Mouse (Mus musculus) stomach, postnatal 0 days (tissue): ENCODE data around the gene Mrps15. TPM values are rescaled to one million over a fixed set of nuclear protein-coding genes. Genes with fewer than 3 reads are reported as not detected.
"Not testable (repeated sequence)": the region's sequence is repeated elsewhere in the genome, so short reads cannot be mapped to it uniquely, and the experiment has no call there.

Experiments
- ATAC-seq: fragments of 200-750 bp; cut with Nextera tagmentation; 2 replicates; pipeline ENCODE4 v1.8.0; 2017; ENCODE audit not compliant: low FRiP score, low TSS enrichment
- DNase-seq: peaks from one replicate; pipeline ENCODE4 v3.0.0-alpha.2; 2016; ENCODE audit warnings: low spot score
- H3K27ac ChIP-seq: fragments of 300-500 bp; sonication (generic); replicated peaks from 2 replicates; pipeline ENCODE4 v1.5.1; 2014; ENCODE audit warnings: mild to moderate bottlenecking, control low read depth
- H3K27me3 ChIP-seq: fragments of 300-500 bp; sonication (generic); 2 replicates; pipeline ENCODE4 v1.6.1; 2014; ENCODE audit warnings: low read length; ENCODE audit not compliant: control insufficient read depth, insufficient read depth
- H3K36me3 ChIP-seq: fragments of 300-500 bp; sonication (generic); 2 replicates; pipeline ENCODE4 v1.6.1; 2014; ENCODE audit warnings: low read length, mixed read lengths; ENCODE audit not compliant: control insufficient read depth, insufficient read depth
- H3K4me1 ChIP-seq: fragments of 300-500 bp; sonication (generic); replicated peaks from 2 replicates; pipeline ENCODE4 v1.6.1; 2014; ENCODE audit warnings: antibody characterized with exemption; ENCODE audit not compliant: control insufficient read depth, insufficient read depth
- H3K4me2 ChIP-seq: fragments of 300-500 bp; sonication (generic); replicated peaks from 2 replicates; pipeline ENCODE4 v1.6.1; 2014; ENCODE audit warnings: low read depth, mild to moderate bottlenecking, control low read depth, moderate library complexity
- H3K4me3 ChIP-seq: fragments of 300-500 bp; sonication (generic); 2 replicates; pipeline ENCODE4 v1.5.1; 2014; ENCODE audit warnings: low read depth, low read length, control low read depth
- H3K9ac ChIP-seq: fragments of 300-500 bp; sonication (generic); 2 replicates; pipeline ENCODE4 v1.6.1; 2014; ENCODE audit warnings: mild to moderate bottlenecking, low read length, control low read depth, mixed read lengths
- H3K9me3 ChIP-seq: fragments of 300-500 bp; sonication (generic); 2 replicates; pipeline ENCODE4 v1.6.1; 2016; ENCODE audit warnings: low read length; ENCODE audit not compliant: control insufficient read depth
- CTCF ChIP-seq: IDR thresholded peaks from 2 replicates; pipeline ENCODE4 v1.5.1; 2016; ENCODE audit warnings: antibody characterized with exemption, low read depth, mild to moderate bottlenecking, moderate library complexity
- EP300 ChIP-seq: optimal IDR thresholded peaks from 2 replicates; pipeline ENCODE3; 2016; ENCODE audit warnings: antibody characterized with exemption
- WGBS: fragments of 180-500 bp; shearing (Covaris S2); extraction: QIAGEN DNeasy Blood & Tissue Kit; methylation state at CpG from one replicate; pipeline ENCODE4 v1.1.7; 2014; 5-methylcytosine and 5-hydroxymethylcytosine counted together
- polyA plus RNA-seq: library from polyadenylated mRNA; unstranded; fragments of >200 nt; fragmentation: Nextera tagmentation; extraction: Ambion mirVana; gene quantifications from 2 replicates; pipeline ENCODE4 v1.2.1, GENCODE M21; 2015

Mrps15 gene
- polyA plus RNA-seq, 1 experiment from 2014 or later: 90.0 TPM

DNA sequence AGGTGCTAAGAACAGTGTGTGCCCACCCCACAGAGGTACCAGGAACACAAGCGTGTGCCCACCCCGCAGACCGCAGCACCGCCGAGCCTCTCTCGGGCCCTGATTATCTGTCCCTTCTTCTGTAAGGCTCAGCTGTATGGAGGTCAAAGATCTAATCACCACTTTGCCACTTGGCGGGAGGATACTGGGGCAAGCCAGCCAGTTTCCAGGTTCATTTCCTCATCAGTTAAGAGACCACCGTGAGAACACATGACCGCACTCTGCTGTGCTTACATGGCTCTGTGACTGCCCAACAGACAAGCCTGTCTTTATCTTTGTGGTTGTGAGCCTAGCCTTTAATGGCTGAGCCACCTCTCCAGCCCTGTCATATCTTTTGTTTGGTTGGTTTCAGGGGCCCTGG, 36.3 kb downstream of the Mrps15 start:
- Histone ChIP-seq H3K27me3 (no peaks in the 10 kb centered on the region), H3K9me3 (no peaks in the 10 kb centered on the region), H3K27ac (no peak overlapping the region), H3K9ac (no peak overlapping the region), H3K4me3 (no peak overlapping the region), H3K4me2 (no peak overlapping the region), H3K4me1 (no peaks in the 10 kb centered on the region), H3K36me3 (0 out of 2 replicates have a peak, but pooled peaks cover 2% of the 10 kb centered on the region)
- ATAC-seq: peak; percentile 41; the same call in 1 of the 2 replicates
- no peak for TF ChIP-seq EP300
- no peak for DNase-seq
- WGBS: 84% methylated on average over 9 of the region's 9 CpGs

GRCm38 (mm10) chr4:126084382-126084781, 37.7 kb downstream of the Mrps15 start:
- 0 out of 2 replicates have a peak, but pooled peaks cover 2% of the 10 kb centered on the region for H3K36me3 ChIP-seq
- 64% methylated on average over 8 of the region's 8 CpGs for WGBS
- no peak overlapping the region for H3K9ac ChIP-seq
- ATAC-seq: no peak
- peak; percentile 45 for DNase-seq
- H3K4me2 ChIP-seq: no peak overlapping the region
- no peak overlapping the region for H3K27ac ChIP-seq
- no peak for TF ChIP-seq EP300
- no peak for TF ChIP-seq CTCF
- H3K27me3 ChIP-seq: no peaks in the 10 kb centered on the region
- H3K9me3 ChIP-seq: no peaks in the 10 kb centered on the region
- no peaks in the 10 kb centered on the region for H3K4me1 ChIP-seq
- H3K4me3 ChIP-seq: no peak overlapping the region

GRCm38 (mm10) chr4:126085996-126086576, 39.4 kb downstream of the Mrps15 start:
- 21% methylated on average over 7 of the region's 7 CpGs for WGBS
- H3K4me2 ChIP-seq: no peak overlapping the region
- H3K9ac ChIP-seq: no peak overlapping the region
- H3K4me1 ChIP-seq: no peaks in the 10 kb centered on the region
- TF ChIP-seq CTCF: peak; percentile 97
- TF ChIP-seq EP300: no peak
- no peaks in the 10 kb centered on the region for H3K9me3 ChIP-seq
- H3K27me3 ChIP-seq: no peaks in the 10 kb centered on the region
- DNase-seq (peak; percentile 87), ATAC-seq (peak; percentile 83)
- no peak overlapping the region for H3K27ac ChIP-seq
- no peak overlapping the region for H3K4me3 ChIP-seq
- H3K36me3 ChIP-seq: 0 out of 2 replicates have a peak, but pooled peaks cover 2% of the 10 kb centered on the region

DNA sequence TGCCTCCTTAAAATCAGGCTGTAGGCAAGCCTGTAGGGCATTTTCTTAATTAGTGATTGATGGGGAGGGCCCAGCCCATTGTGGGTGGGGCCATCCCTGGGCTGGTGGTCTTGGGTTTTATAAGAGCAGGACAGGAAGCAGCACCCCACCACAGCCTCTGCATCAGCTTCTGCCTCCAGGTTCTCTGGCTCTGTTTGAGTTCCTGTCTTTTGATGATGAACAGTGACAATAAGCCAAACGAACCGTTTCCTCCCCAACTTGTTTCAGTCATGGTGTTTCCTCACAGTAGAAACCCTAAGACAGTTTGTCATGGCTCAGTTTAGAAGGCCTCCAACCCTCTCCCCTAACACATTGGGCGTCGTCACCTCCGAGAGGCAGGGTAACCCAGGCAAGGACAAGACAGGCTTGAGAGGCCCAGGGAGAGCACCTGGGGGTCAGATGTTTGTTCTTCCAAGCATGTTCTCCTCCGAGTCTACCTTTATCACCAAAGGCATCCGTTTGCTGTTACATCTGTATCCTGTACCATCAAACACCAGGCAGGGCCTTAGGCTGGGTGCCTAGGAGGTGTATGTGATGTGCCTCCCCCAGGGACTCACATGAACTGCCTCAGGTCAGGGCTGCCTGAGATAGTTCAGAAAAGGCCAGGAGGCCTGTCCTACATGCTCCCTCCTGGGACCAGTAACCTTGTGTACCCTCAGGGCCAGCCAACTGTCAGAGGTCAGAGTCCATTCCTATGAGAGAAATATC, 43.5 kb downstream of the Mrps15 start:
- H3K4me3 ChIP-seq: no peak overlapping the region
- ATAC-seq (no peak), DNase-seq (no peak)
- no peaks in the 10 kb centered on the region for H3K27me3 ChIP-seq
- no peaks in the 10 kb centered on the region for H3K4me1 ChIP-seq
- 66% methylated on average over 7 of the region's 7 CpGs for WGBS
- 0 out of 2 replicates have a peak, but pooled peaks cover 2% of the 10 kb centered on the region for H3K36me3 ChIP-seq
- H3K4me2 ChIP-seq: no peak overlapping the region
- no peak overlapping the region for H3K9ac ChIP-seq
- TF ChIP-seq EP300: no peak
- TF ChIP-seq CTCF: no peak
- H3K9me3 ChIP-seq: no peaks in the 10 kb centered on the region
- no peak overlapping the region for H3K27ac ChIP-seq

DNA sequence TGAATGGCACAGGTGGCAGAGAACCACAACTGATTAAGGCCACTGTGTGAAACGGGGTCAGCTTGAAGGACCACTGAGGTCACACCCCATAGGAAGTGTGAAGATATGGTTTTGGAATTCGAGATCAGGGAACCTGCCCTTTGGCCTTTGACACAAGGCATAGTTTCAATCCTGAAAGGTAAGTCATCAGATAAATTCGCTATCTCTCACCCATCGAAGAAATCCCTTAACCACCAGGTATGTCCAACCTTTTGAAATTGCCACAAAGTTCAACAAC, 44.1 kb downstream of the Mrps15 start:
- TF ChIP-seq EP300: no peak
- TF ChIP-seq CTCF: no peak
- 67% methylated on average over 4 of the region's 4 CpGs for WGBS
- H3K27ac ChIP-seq: no peak overlapping the region
- no peak overlapping the region for H3K9ac ChIP-seq
- no peaks in the 10 kb centered on the region for H3K9me3 ChIP-seq
- H3K4me1 ChIP-seq: no peaks in the 10 kb centered on the region
- no peaks in the 10 kb centered on the region for H3K27me3 ChIP-seq
- DNase-seq: no peak
- H3K36me3 ChIP-seq: 0 out of 2 replicates have a peak, but pooled peaks cover 2% of the 10 kb centered on the region
- no peak for ATAC-seq
- H3K4me3 ChIP-seq: no peak overlapping the region
- no peak overlapping the region for H3K4me2 ChIP-seq

DNA sequence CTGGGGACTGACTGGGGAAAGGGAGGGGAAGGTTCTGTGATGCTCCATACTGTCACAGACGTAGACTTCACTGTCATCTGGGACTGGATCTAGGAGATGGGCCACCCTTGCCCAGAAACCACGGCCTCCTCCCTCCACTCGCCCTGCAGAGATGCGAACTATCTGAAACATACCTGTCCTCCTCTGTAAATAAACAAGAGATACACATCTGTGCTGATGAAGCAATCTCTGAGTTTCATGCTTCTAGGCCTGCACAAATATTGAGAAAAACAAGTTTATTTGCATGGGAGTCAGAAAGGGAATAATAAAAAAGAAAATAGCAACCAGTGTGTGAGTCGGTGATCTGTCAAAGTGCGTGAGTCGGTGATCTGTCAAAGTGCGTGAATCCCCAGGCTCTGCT, 45.1 kb downstream of the Mrps15 start:
- Histone ChIP-seq H3K36me3 (0 out of 2 replicates have a peak, but pooled peaks cover 2% of the 10 kb centered on the region), H3K9ac (no peak overlapping the region), H3K9me3 (no peaks in the 10 kb centered on the region), H3K27me3 (no peaks in the 10 kb centered on the region), H3K4me3 (no peak overlapping the region), H3K4me2 (no peak overlapping the region), H3K27ac (no peak overlapping the region), H3K4me1 (no peaks in the 10 kb centered on the region)
- WGBS: 77% methylated on average over 8 of the region's 8 CpGs
- DNase-seq (no peak), ATAC-seq (no peak)
- TF ChIP-seq CTCF: no peak
- no peak for TF ChIP-seq EP300

GRCm38 (mm10) chr4:126095622-126096430, 49.1 kb downstream of the Mrps15 start:
- H3K4me2 ChIP-seq: peak overlapping the region; percentile 63; the same call in 1 of the 2 replicates
- H3K4me1 ChIP-seq, H3K4me3 ChIP-seq, H3K36me3 ChIP-seq, H3K27ac ChIP-seq, H3K9me3 ChIP-seq, ATAC-seq, H3K9ac ChIP-seq, DNase-seq, H3K27me3 ChIP-seq: not testable (repeated sequence)
- WGBS: 58% methylated on average over 14 of the region's 14 CpGs
